In the genomic region with DNA sequence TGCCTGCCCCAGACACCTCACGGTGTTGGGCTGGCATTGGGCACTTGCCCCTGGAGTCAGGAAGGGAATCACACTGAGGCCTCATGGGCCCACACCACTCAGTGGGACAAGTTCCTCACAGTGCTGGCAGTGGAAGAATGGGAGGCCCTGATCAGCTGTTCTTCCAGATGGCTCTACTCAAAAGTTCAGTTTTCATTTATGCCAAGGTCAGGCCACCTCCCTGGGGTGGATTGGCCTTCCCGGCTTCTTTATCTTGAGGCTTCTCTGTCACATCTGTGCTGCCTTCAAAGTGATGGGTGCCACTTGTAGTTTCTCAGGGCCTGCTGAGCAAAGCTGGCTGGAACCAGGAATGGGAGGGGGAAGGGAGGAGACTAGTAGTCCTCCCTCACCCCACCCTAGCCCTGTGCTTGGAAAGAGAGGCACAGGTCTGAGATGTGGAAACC, we compare ENCODE assay signal across 12 mouse cellular contexts. TPM values are rescaled to one million over a fixed set of nuclear protein-coding genes. Genes with fewer than 3 reads are reported as not detected.
DNase-seq lines count a peak whose midpoint lies in the region; ATAC-seq and TF ChIP-seq lines count a peak whose summit lies in the region.
"Had no signal": no experiment of that assay in that cellular context is flagged by ENCODE, and none has a peak within 500 bp of the region (broad histone marks: within the 10 kb centered on the region; RNA-seq: fewer than 3 reads in every experiment).

No protein-coding gene starts in this region.

- TF ChIP-seq POLR2A in kidney, adult 2 months (IDR thresholded peaks at IDR 0.05; ENCODE audit: low read depth, low read length): no peak

- H3K36me3 ChIP-seq in kidney, adult 2 months (ENCODE audit: control insufficient read depth, insufficient read depth, low read length): no peaks in the 10 kb centered on the region; the same call in 1 of the 2 replicates
- H3K36me3 ChIP-seq in heart, embryonic 13.5 days: no peaks in the 10 kb centered on the region
- no peaks in the 10 kb centered on the region for H3K36me3 ChIP-seq in limb, embryonic 10.5 days
- no peaks in the 10 kb centered on the region for H3K36me3 ChIP-seq in hindbrain, embryonic 13.5 days

- no peaks in the 10 kb centered on the region for H3K9me3 ChIP-seq in heart, embryonic 13.5 days
- no peaks in the 10 kb centered on the region for H3K9me3 ChIP-seq in limb, embryonic 10.5 days (replicated peaks)
- no peaks in the 10 kb centered on the region for H3K9me3 ChIP-seq in hindbrain, embryonic 13.5 days

- H3K27ac ChIP-seq in kidney, adult 2 months (ENCODE audit: insufficient read depth, low read depth, low read length): 0 out of 2 replicates have a peak overlapping the region, but pooled peaks have one; percentile 32
- peak overlapping the region; percentile 78 for H3K27ac ChIP-seq in heart, embryonic 13.5 days (replicated peaks)
- H3K27ac ChIP-seq in limb, embryonic 10.5 days: no peak overlapping the region
- H3K27ac ChIP-seq in hindbrain, embryonic 13.5 days: no peak overlapping the region

- H3K4me2 ChIP-seq in heart, embryonic 13.5 days: no peak overlapping the region
- no peak overlapping the region for H3K4me2 ChIP-seq in hindbrain, embryonic 13.5 days

- 78% methylated on average over 2 of the region's 2 CpGs for WGBS in kidney, adult 2 months
- 36% methylated on average over 2 of the region's 2 CpGs for WGBS in heart, embryonic 13.5 days
- 78% methylated on average over 2 of the region's 2 CpGs for WGBS in limb, embryonic 10.5 days
- 59% methylated on average over 2 of the region's 2 CpGs for WGBS in hindbrain, embryonic 13.5 days

- H3K4me3 ChIP-seq in kidney, adult 2 months (ENCODE audit: insufficient read depth, low read depth, low read length): no peak overlapping the region
- no peak overlapping the region for H3K4me3 ChIP-seq in heart, embryonic 13.5 days
- no peak overlapping the region for H3K4me3 ChIP-seq in limb, embryonic 10.5 days
- no peak overlapping the region for H3K4me3 ChIP-seq in hindbrain, embryonic 13.5 days
- H3K4me3 ChIP-seq: erythroblast, embryonic 14.5 days had no signal

- H3K4me1 ChIP-seq in kidney, adult 2 months (ENCODE audit: control insufficient read depth, insufficient read depth, low read length): 0 out of 2 replicates have a peak, but pooled peaks cover 4% of the 10 kb centered on the region
- peaks cover 45% of the 10 kb centered on the region for H3K4me1 ChIP-seq in heart, embryonic 13.5 days
- H3K4me1 ChIP-seq in limb, embryonic 10.5 days: 0 out of 2 replicates have a peak, but pooled peaks cover 4% of the 10 kb centered on the region
- H3K4me1 ChIP-seq in hindbrain, embryonic 13.5 days (replicated peaks): peaks cover 9% of the 10 kb centered on the region

- no peak for TF ChIP-seq CTCF in kidney, adult 2 months (conservative IDR thresholded peaks at IDR 0.05; ENCODE audit: insufficient read depth, insufficient read length, low read depth, low read length)

- DNase-seq in kidney, adult 2 months: no peak
- DNase-seq in kidney, adult 18-20 months: no peak
- peak; percentile 57 for DNase-seq in adrenal gland, postnatal 10 days
- DNase-seq in lung, postnatal 10 days: peak; percentile 64
- DNase-seq in limb, embryonic 10.5 days (ENCODE audit: low spot score): no peak
- DNase-seq: cerebellum, adult 9-10 months; thymus, postnatal 25 days had no signal

- peak overlapping the region; percentile 37 for H3K9ac ChIP-seq in heart, embryonic 13.5 days
- H3K9ac ChIP-seq in hindbrain, embryonic 13.5 days: no peak overlapping the region

- ATAC-seq in heart, embryonic 13.5 days (ENCODE audit: extremely low read depth, insufficient number of reproducible peaks, low FRiP score, low TSS enrichment): no peak
- ATAC-seq in inflammation-experienced regulatory T-cells, adult 6 months: no peak
- no peak for ATAC-seq in hindbrain, embryonic 13.5 days (ENCODE audit: low FRiP score)

- no peaks in the 10 kb centered on the region for H3K27me3 ChIP-seq in kidney, adult 2 months (replicated peaks; ENCODE audit: control insufficient read depth, insufficient read depth, low read length)
- no peaks in the 10 kb centered on the region for H3K27me3 ChIP-seq in heart, embryonic 13.5 days (replicated peaks)
- H3K27me3 ChIP-seq in limb, embryonic 10.5 days (ENCODE audit: low read depth, poor library complexity, severe bottlenecking): no peaks in the 10 kb centered on the region
- no peaks in the 10 kb centered on the region for H3K27me3 ChIP-seq in hindbrain, embryonic 13.5 days

RNA-seq across cellular contexts. Expression of a gene that starts 14.7 kb away (rescaled TPM):
- polyA plus RNA-seq in kidney, adult 2 months (2012; rRNA removed): 5.9 and 6.9 TPM in 2 replicates
- total RNA-seq in adrenal gland, postnatal 10 days (2021): 10 to 100 TPM; 17.4 to 21.4 TPM
- polyA plus RNA-seq in heart, embryonic 13.5 days (2015; fragmentation: Nextera tagmentation; extraction: Ambion mirVana): 1.9 and 2.1 TPM in 2 replicates
- polyA plus RNA-seq in inflammation-experienced regulatory T-cells, adult 6 months (2017; shearing (Covaris generic)): 1 to 10 TPM in 2 of 3 experiments, under 1 TPM in 1; 0.68 to 1.9 (median 1.2) TPM
- 0.53 and 0.55 TPM in 2 replicates for polyA plus RNA-seq in limb, embryonic 10.5 days (2016; fragmentation: Nextera tagmentation; extraction: Ambion mirVana)
- polyA plus RNA-seq in hindbrain, embryonic 13.5 days (2015; fragmentation: Nextera tagmentation; extraction: Ambion mirVana): 8.6 and 9.2 TPM in 2 replicates

RNA-seq across cellular contexts. Expression of a gene that starts 29.8 kb away (rescaled TPM):
- polyA plus RNA-seq in kidney, adult 2 months (2012; rRNA removed): not detected in 2 replicates
- total RNA-seq in adrenal gland, postnatal 10 days (2021): 1 to 10 TPM; 7.5 to 7.8 TPM
- not detected in 2 replicates for polyA plus RNA-seq in heart, embryonic 13.5 days (2015; fragmentation: Nextera tagmentation; extraction: Ambion mirVana)
- polyA plus RNA-seq in inflammation-experienced regulatory T-cells, adult 6 months (2017; shearing (Covaris generic)): not detected
- not detected in 2 replicates for polyA plus RNA-seq in limb, embryonic 10.5 days (2016; fragmentation: Nextera tagmentation; extraction: Ambion mirVana)
- polyA plus RNA-seq in hindbrain, embryonic 13.5 days (2015; fragmentation: Nextera tagmentation; extraction: Ambion mirVana): not detected in 2 replicates
- polyA plus RNA-seq: activated CD4-positive, CD25-positive, alpha-beta regulatory T cell, adult 4 months; erythroblast, embryonic 14.5 days had no signal

Comparison
In these comparisons a context has a peak if more than half of its experiments do, and no peak if none do; other contexts are left out.
1. DNase-seq: peak in adrenal gland, postnatal 10 days (single experiment) and lung, postnatal 10 days (single experiment); none in kidney, adult 2 months (single experiment), kidney, adult 18-20 months (single experiment) and limb, embryonic 10.5 days (single experiment).
2. H3K27ac ChIP-seq: peak in kidney, adult 2 months (single experiment) and heart, embryonic 13.5 days (single experiment); none in limb, embryonic 10.5 days (single experiment) and hindbrain, embryonic 13.5 days (single experiment).